Mouse (Mus musculus) spleen, adult 12 weeks (tissue): Measurements from ENCODE around the gene Icam2.
"Not testable (repeated sequence)": the region's sequence is repeated elsewhere in the genome, so short reads cannot be mapped to it uniquely, and the experiment has no call there.

Source experiments
- DNase-seq: peaks from one replicate; pipeline ENCODE4 v3.0.0; 2022; ENCODE audit warnings: low spot score

Gene Icam2

GRCm38 (mm10) chr11:106387791-106388216 lies at the start of gene Icam2:
Gene Icam2 (minus strand): TSS chr11:106388075.
- DNase-seq = peak; percentile 59

GRCm38 (mm10) chr11:106437543-106437942 lies 49.7 kb upstream of the Icam2 start:
- DNase-seq = no peak

GRCm38 (mm10) chr11:106437039-106437438 lies 49.2 kb upstream of the Icam2 start:
- no peak for DNase-seq

GRCm38 (mm10) chr11:106430392-106430791 lies 42.5 kb upstream of the Icam2 start:
- no peak for DNase-seq

GRCm38 (mm10) chr11:106429689-106430088 lies 41.8 kb upstream of the Icam2 start:
- no peak for DNase-seq

GRCm38 (mm10) chr11:106428556-106428955 lies 40.7 kb upstream of the Icam2 start:
- DNase-seq = no peak

- no peak for DNase-seq
Observed at GRCm38 (mm10) chr11:106428106-106428505, 40.2 kb upstream of the Icam2 start.

GRCm38 (mm10) chr11:106426447-106426846 lies 38.6 kb upstream of the Icam2 start:
- no peak for DNase-seq

- DNase-seq = no peak
Observed at GRCm38 (mm10) chr11:106425201-106425600, 37.3 kb upstream of the Icam2 start.

GRCm38 (mm10) chr11:106419262-106420102 lies 31.6 kb upstream of the Icam2 start:
- DNase-seq = no peak

- DNase-seq = peak; percentile 74
Observed at GRCm38 (mm10) chr11:106418622-106419196, 30.8 kb upstream of the Icam2 start.

- DNase-seq = no peak
Observed at GRCm38 (mm10) chr11:106417860-106418259, 30.0 kb upstream of the Icam2 start.

GRCm38 (mm10) chr11:106416331-106416730 lies 28.5 kb upstream of the Icam2 start:
- no peak for DNase-seq

GRCm38 (mm10) chr11:106412641-106413360 lies 24.9 kb upstream of the Icam2 start:
- no peak for DNase-seq

GRCm38 (mm10) chr11:106411157-106411556 lies 23.3 kb upstream of the Icam2 start:
- no peak for DNase-seq

GRCm38 (mm10) chr11:106410507-106410906 lies 22.6 kb upstream of the Icam2 start:
- no peak for DNase-seq

GRCm38 (mm10) chr11:106410011-106410410 lies 22.1 kb upstream of the Icam2 start:
- DNase-seq = no peak

GRCm38 (mm10) chr11:106398481-106398880 lies 10.6 kb upstream of the Icam2 start:
- no peak for DNase-seq

GRCm38 (mm10) chr11:106397656-106398055 lies 9.8 kb upstream of the Icam2 start:
- DNase-seq = no peak

- not testable (repeated sequence) for DNase-seq
Observed at GRCm38 (mm10) chr11:106394055-106394454, 6.2 kb upstream of the Icam2 start.

GRCm38 (mm10) chr11:106393331-106393616 lies 5.4 kb upstream of the Icam2 start:
- no peak for DNase-seq

GRCm38 (mm10) chr11:106392597-106393330 lies 4.9 kb upstream of the Icam2 start:
- peak; percentile 17 for DNase-seq
